Mouse (Mus musculus) gastrocnemius, postnatal 36 days (tissue): ENCODE results near the gene Mon1a. TPM values are rescaled to one million over a fixed set of nuclear protein-coding genes. Genes with fewer than 3 reads are reported as not detected.
A peak's percentile ranks its signal among the peaks of the same experiment; 100 is the strongest.

Experiments
- DNase-seq, 2 experiments: peaks; one replicate each; pipeline ENCODE4 v3.0.0; 2022
- intact Hi-C: fragments of 180-260 bp; cut with DNase I; formaldehyde crosslinking; loops from one replicate; pipeline ENCODE4 v1.15.1; 2025
- long read RNA-seq, 2 experiments: library from polyadenylated mRNA; stranded (forward); transcript quantifications; one replicate each; pipeline ENCODE4 v2.0.0; 2021
- total RNA-seq, 2 experiments: library from RNA; stranded (reverse); gene quantifications; 2 replicates each; pipeline ENCODE4 v1.2.3; 2021

Gene Mon1a
- 10 to 100 TPM in 1 of 2 experiments, 1 to 10 TPM in 1; 8.7 to 10.4 TPM for total RNA-seq
- long read RNA-seq, experiment 1, transcript Mon1a-201 (6 exons, 2,042 nt) = major isoform, 11 of 15 reads
- long read RNA-seq, experiment 1, partial matches to known transcripts = 4 of 15 reads
- long read RNA-seq, experiment 1, other reads (novel, unspliced or antisense) = 0 of 15 reads
- long read RNA-seq, experiment 2, transcript Mon1a-201 (6 exons, 2,042 nt) = major isoform, 9 of 16 reads
- long read RNA-seq, experiment 2, partial matches to known transcripts = 6 of 16 reads
- long read RNA-seq, experiment 2, other reads (novel, unspliced or antisense) = 1 of 16 reads

DNA sequence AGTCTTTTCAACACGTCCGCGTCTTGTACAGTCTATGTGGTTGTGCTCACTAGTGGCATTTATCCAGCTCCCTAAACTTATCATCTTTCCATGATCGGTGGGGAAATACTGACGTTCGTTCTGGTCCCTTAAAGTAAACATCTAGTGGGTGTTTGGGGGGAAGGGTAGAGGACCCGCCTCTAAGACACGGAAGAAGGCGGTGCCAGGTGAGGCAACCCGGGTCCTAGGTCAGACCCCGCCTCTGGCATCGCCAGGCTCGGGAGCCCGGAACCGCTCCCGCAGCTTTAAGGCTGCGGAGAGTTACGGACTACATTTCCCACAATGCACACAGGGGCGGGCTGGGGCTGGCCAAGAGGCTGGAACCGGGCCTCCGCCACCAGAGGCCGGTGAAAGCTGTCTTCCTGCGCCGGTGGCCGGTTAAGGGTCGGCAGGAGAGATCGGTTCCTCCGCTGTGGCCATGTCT is at the start of gene Mon1a:
Mon1a (plus strand) TSS at position 348 of the 463 bp plus-strand sequence.
- DNase-seq = peak; percentile 80 to 83
- intact Hi-C loops = no loop called here

- intact Hi-C loops = no loop called here
- no peak for DNase-seq
Observed at GRCm38 (mm10) chr9:107838869-107839268, 49.1 kb upstream of the Mon1a start.

DNA sequence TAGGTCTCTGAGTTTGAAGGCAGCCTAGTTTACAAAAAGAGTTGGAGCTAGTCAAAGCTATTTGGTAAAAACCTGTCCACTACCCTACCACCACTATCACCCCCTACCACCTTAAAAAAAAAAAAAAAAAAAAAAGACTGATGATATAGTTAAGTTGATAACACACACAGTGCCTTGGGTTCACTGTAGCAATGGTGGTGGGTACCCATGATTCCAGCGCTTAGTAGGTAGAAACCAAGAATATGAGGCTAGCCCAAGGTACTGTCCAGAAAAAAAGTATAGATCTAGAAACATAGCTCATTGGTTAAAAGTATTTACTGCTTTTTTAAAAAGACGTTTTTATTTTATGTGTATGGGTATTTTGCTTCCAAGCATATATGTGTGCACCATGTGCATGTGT is 45.2 kb upstream of the Mon1a start:
- intact Hi-C loops = no loop called here
- no peak for DNase-seq

GRCm38 (mm10) chr9:107848922-107849321 is 39.0 kb upstream of the Mon1a start:
- intact Hi-C loops = loop anchor here (5.0 kb wide), 1 partner anchor 52 kb away; no protein-coding TSS in a partner anchor
- no peak for DNase-seq

- no peak for DNase-seq
- intact Hi-C loops = no loop called here
Observed at GRCm38 (mm10) chr9:107858343-107858742, 29.6 kb upstream of the Mon1a start.

DNA sequence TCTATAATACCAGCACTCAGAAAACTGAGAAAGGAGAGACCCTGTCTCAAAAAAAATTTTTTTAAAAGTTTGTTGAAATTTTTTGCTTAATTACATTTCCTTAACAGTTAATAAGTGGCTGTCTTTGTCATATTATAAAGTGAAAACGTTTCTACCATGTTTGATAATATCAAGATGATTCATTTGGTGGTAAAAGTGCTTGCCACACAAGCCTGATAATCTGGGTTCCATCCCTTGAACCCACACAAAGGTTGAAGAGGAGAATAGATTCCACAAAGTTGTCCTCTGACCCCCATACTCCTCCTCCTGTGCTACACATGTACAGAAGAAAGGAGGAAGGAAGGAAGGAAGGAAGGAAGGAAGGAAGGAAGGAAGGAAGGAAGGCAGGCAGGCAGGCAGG is 23.5 kb upstream of the Mon1a start:
- intact Hi-C loops = no loop called here

GRCm38 (mm10) chr9:107866081-107866480 is 21.9 kb upstream of the Mon1a start:
- DNase-seq = no peak
- intact Hi-C loops = no loop called here

More for the DNA sequence above, 23.5 kb upstream of the Mon1a start:
- DNase-seq = no peak

GRCm38 (mm10) chr9:107872350-107873098 is 15.4 kb upstream of the Mon1a start:
- DNase-seq = peak; percentile 87 to 92
- intact Hi-C loops = no loop called here

- no peak for DNase-seq
- intact Hi-C loops = no loop called here
Observed at GRCm38 (mm10) chr9:107873137-107873536, 14.8 kb upstream of the Mon1a start, which contains the start of gene Rbm6. TSS of gene Rbm6 (minus strand) at chr9:107873237.

GRCm38 (mm10) chr9:107880411-107880810 is 7.5 kb upstream of the Mon1a start:
- intact Hi-C loops = no loop called here
- no peak for DNase-seq

DNA sequence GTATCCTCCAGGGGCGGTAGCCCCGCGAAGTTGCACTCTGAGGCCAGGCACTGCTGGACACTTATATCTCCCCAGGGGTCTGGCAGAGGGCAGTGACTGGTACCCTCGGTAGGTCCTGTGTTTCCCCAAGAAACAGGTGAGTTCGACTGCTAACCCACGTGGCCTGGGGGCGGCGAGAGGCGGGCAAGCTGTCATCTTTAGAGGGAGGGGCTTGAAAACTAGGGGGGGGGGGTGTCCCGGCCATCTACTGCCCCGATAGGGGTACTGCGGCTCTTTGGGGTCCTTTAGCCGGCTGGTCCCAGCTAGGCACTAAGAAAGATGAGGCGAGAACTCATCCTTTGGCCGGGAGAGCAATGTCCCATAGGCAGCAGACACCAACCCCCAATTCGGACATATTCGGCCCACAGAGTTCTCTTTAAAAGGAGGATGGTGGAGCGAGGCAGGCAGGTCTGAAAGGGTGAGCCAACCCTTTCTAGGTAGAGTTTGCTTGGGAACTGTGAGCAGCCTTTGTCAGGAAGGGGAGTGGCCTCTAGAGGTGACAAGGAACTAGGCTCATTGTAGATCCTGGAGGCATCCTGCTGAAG is 408 bp downstream of the Mon1a start:
- DNase-seq = no peak
- intact Hi-C loops = no loop called here

DNA sequence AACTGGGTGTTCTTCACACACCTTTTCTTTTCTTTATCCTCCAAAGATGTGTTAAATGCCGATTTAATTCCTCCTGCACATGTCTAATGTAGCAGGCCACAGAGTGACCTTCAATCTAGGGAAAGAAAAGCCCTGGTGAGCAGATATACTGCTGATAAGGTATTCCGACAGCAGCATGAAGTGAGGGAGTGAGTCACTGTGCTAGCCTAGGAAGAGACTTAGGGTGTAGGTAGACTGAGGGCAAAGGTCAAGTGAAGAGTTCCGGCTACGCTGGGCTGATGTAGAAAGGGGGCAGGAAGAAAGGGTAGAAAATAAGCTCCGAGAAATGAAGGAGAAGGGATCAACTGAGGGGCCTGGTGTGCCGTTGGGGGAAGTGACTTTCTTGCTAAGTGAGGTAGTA is 2.3 kb downstream of the Mon1a start:
- DNase-seq = no peak
- intact Hi-C loops = no loop called here

DNA sequence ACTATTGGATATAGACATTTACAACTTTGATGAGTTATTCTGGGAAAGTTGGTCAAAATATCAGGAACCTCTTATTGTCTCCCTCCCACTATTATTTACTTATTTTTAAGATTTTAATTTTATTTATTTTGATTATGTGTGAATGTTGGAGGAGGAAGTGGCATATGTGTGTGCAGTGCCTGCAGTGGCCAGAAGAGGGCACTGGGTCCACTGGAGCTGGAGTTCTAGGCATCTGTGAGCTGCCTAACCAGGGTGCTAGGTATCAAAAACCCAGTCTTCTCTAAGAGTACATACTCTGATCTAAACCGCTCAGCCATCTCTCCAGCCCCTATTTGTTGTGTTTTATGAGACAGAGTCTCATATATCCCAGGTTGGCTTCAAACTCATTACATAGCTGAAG is 3.1 kb downstream of the Mon1a start:
- intact Hi-C loops = no loop called here
- DNase-seq = no peak

GRCm38 (mm10) chr9:107898563-107898962 is 10.6 kb downstream of the Mon1a start:
- DNase-seq = no peak
- intact Hi-C loops = no loop called here

DNA sequence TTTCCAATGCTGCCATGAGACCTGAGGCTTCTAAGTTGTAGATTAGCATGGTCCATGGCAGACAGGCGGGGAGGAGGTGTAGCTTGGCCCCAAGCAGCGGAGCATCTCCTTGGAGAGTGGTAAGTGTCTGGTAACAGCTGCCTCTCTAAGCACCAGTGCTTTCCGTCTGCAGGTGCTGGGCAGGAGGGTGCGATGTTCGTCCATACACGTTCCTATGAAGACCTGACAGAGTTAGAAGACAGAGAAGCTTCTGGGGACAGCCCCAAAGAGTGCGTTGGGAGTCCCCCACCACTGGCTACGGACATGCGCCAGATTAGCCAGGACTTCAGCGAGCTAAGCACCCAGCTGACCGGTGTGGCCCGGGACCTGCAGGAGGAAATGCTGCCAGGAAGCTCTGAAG is 11.9 kb downstream of the Mon1a start:
- DNase-seq = no peak
- intact Hi-C loops = loop anchor here (5.0 kb wide), 1 partner anchor 152 kb away; the partner anchor contains the start of gene Amigo3

DNA sequence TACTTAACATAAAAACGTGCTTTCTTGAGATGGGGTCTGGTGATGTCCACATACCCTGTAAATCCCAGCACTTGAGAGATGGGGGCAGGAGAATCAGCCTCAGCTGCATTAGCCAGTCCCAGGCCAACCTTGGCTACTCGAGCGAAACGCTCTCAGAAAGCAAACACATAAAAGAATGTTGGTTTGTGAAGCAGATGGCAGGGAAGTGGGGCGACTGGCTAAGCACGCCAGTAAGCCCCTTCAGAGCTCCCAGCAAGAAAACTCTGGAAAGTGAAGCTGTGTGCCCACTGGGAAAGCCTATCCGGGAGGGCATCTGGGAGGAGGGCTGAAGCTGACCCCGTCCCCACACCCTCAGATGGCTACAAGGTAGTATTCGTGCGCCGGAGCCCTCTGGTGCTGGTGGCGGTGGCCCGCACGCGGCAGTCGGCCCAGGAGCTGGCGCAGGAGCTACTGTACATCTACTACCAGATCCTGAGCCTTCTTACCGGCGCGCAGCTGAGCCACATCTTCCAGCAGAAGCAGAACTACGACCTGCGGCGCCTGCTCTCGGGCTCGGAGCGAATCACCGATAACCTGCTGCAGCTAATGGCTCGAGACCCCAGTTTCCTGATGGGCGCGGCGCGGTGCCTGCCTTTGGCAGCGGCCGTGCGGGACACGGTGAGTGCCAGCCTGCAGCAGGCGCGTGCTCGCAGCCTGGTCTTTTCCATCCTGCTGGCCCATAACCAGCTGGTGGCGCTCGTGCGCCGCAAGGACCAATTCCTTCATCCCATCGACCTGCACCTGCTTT is 13.1 kb downstream of the Mon1a start:
- no peak for DNase-seq
- intact Hi-C loops = loop anchor here (5.0 kb wide), 1 partner anchor 151 kb away; the partner anchor contains the start of gene Amigo3

DNA sequence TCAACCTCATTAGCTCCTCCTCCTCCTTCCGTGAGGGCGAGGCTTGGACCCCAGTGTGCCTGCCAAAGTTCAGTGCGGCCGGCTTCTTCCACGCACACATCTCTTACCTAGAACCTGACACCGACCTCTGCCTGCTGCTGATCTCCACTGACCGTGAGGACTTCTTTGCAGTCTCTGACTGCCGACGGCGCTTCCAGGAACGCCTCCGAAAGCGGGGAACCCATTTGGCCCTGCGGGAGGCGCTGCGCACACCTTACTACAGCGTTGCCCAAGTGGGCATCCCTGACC is 13.6 kb downstream of the Mon1a start:
- intact Hi-C loops = loop anchor here (5.0 kb wide), 1 partner anchor 151 kb away; the partner anchor contains the start of gene Amigo3
- DNase-seq = no peak

GRCm38 (mm10) chr9:107904726-107905125 is 16.8 kb downstream of the Mon1a start:
- DNase-seq = peak; percentile 88 to 89
- intact Hi-C loops = loop anchor here (1.0 to 5.0 kb wide), 3 partner anchors 59 to 162 kb away; partner anchors contain the start of gene Amigo3

- intact Hi-C loops = no loop called here
- peak; percentile 68 to 79 for DNase-seq
Observed at GRCm38 (mm10) chr9:107906252-107906966, 18.5 kb downstream of the Mon1a start, which contains the start of gene Mst1r. TSS of gene Mst1r (plus strand) at chr9:107906873.
